Mouse (Mus musculus): ENCODE measurements around the gene Slc25a14. TPM values are rescaled to one million over a fixed set of nuclear protein-coding genes. Genes with fewer than 3 reads are reported as not detected.

The Slc25a14 gene
- polyA plus RNA-seq (2015; fragmentation: Nextera tagmentation; extraction: Ambion mirVana) = 40.2 and 43.9 TPM in 2 replicates

DNA sequence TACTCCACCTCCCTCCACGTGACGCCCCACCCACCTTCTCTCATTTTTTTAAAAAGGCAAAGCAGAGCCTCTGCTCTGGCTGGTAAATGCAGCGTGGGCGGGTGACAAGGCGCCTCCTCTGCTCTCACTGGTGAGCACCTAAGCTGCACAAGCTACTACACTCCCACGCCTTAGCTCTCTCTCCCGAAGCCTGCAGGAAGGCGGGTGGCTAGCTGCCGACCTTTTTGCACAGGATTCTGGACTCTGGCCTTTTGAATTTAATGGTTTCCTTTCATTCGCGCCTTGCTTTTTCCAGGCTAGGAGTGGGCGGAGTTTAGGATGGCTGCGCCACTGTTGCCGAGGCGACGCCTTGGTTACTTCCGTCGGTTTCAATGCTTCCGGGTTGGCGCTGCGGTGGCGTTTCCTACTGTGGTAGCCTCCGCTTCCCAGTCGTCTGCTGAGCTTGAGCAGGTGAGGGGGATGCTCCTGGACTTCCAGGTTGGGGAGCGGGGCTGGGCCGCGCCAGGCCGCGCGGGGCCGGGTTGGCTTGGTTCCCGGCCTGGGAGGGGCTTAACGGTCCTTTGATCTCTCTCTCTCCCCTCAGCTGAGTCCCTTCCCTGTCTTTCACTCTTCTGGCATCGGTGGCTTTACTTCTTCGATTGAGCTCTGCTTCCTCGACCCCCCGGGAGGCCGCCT is at the start of gene Slc25a14:
Gene Slc25a14, plus strand, starts transcription at position 35 of the 675 bp plus-strand sequence.
- Histone ChIP-seq H3K4me1 (replicated peaks) (peaks cover 7% of the 10 kb centered on the region; the same call in 1 of the 2 replicates), H3K4me2 (replicated peaks) (peak within 1 kb of the TSS; percentile 61), H3K4me3 (replicated peaks) (peak within 1 kb of the TSS; percentile 56), H3K27me3 (no peaks in the 10 kb centered on the region), H3K9ac (replicated peaks) (peak within 1 kb of the TSS; percentile 64), H3K9me3 (no peaks in the 10 kb centered on the region), H3K27ac (peak within 1 kb of the TSS; percentile 90), H3K36me3 (no peaks in the 10 kb centered on the region)
- ATAC-seq = peak; percentile 96
- 23% methylated on average over 38 of the region's 38 CpGs for WGBS

- Histone ChIP-seq H3K4me2 (replicated peaks) (no peak overlapping the region), H3K27me3 (no peaks in the 10 kb centered on the region), H3K36me3 (peaks cover 16% of the 10 kb centered on the region), H3K9me3 (no peaks in the 10 kb centered on the region), H3K4me1 (replicated peaks) (no peaks in the 10 kb centered on the region), H3K27ac (no peak overlapping the region), H3K9ac (replicated peaks) (no peak overlapping the region), H3K4me3 (replicated peaks) (no peak overlapping the region)
- no peak for ATAC-seq
These were observed 39.9 kb upstream of the Slc25a14 start for GRCm38 (mm10) chrX:48583332-48583731.

DNA sequence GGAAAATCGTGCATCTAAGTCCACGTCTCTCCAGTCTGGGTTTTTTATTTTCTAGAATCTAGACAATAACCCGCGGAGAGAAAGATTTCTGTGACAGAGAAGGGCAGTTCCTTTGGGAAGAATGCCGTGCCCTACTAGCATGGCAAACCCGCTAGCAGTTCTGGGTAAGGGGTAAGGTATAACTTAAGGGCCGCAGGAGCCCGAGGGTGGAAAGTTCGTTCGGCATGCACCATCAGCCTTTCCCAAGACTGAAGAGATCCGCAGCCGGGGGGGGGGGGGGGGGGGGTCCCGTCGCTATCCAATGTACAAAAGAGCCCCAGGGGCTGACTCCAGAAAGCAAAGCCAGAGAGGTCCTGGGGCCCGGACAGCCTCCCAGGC is 29.5 kb upstream of the Slc25a14 start:
- Histone ChIP-seq H3K4me1 (replicated peaks) (peaks cover 8% of the 10 kb centered on the region), H3K27me3 (no peaks in the 10 kb centered on the region), H3K27ac (peak overlapping the region; percentile 90), H3K4me2 (replicated peaks) (peak overlapping the region; percentile 59), H3K36me3 (peaks cover 11% of the 10 kb centered on the region; the same call in 1 of the 2 replicates), H3K9ac (replicated peaks) (peak overlapping the region; percentile 82), H3K9me3 (no peaks in the 10 kb centered on the region), H3K4me3 (replicated peaks) (peak overlapping the region; percentile 66)
- WGBS = 54% methylated on average over 11 of the region's 15 CpGs
- peak; percentile 66 for ATAC-seq

- 22% methylated on average over 45 of the region's 45 CpGs for WGBS
- ATAC-seq = peak; percentile 95
- peak within 1 kb of the TSS; percentile 66 for H3K4me3 ChIP-seq (replicated peaks)
- H3K27me3 ChIP-seq = no peaks in the 10 kb centered on the region
- H3K9me3 ChIP-seq = no peaks in the 10 kb centered on the region
- H3K27ac ChIP-seq = peak within 1 kb of the TSS; percentile 90
- H3K36me3 ChIP-seq = peaks cover 11% of the 10 kb centered on the region; the same call in 1 of the 2 replicates
- peak within 1 kb of the TSS; percentile 59 for H3K4me2 ChIP-seq (replicated peaks)
- H3K4me1 ChIP-seq (replicated peaks) = peaks cover 8% of the 10 kb centered on the region
- H3K9ac ChIP-seq (replicated peaks) = peak within 1 kb of the TSS; percentile 82
These were observed 29.0 kb upstream of the Slc25a14 start, which contains the start of gene Zfp280c for GRCm38 (mm10) chrX:48594099-48594760. Gene Zfp280c, minus strand, starts transcription at chrX:48594504.

- H3K4me2 ChIP-seq (replicated peaks) = no peak overlapping the region
- no peak for ATAC-seq
- peaks cover 2% of the 10 kb centered on the region; the same call in 1 of the 2 replicates for H3K36me3 ChIP-seq
- H3K9ac ChIP-seq (replicated peaks) = no peak overlapping the region
- H3K27ac ChIP-seq = no peak overlapping the region
- WGBS = 87% methylated on average over 9 of the region's 9 CpGs
- H3K27me3 ChIP-seq = no peaks in the 10 kb centered on the region
- H3K4me3 ChIP-seq (replicated peaks) = no peak overlapping the region
- H3K9me3 ChIP-seq = no peaks in the 10 kb centered on the region
- peaks cover 8% of the 10 kb centered on the region for H3K4me1 ChIP-seq (replicated peaks)
These were observed 27.2 kb upstream of the Slc25a14 start for GRCm38 (mm10) chrX:48596053-48596452.

DNA sequence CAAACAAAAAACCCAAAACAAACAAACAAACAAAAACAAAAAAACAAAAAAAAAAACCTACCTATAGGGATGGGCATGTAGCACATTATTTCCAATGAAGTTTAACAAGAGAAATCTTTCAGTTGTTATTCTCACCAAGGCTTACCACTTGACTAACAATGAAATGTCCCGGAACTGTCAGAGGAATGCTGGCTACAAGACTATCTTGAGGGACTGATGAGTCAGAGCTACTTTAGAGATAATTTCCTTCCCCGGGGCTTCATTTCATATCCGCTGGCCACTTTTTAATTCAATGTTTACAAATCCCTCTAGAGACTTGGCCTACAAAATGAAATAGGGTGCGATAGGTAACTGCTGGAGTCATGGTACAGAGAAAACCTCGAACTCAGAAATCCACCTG is 26.3 kb upstream of the Slc25a14 start:
- no peak for ATAC-seq
- Histone ChIP-seq H3K4me3 (replicated peaks) (no peak overlapping the region), H3K9me3 (no peaks in the 10 kb centered on the region), H3K27me3 (no peaks in the 10 kb centered on the region), H3K9ac (replicated peaks) (no peak overlapping the region), H3K4me2 (replicated peaks) (no peak overlapping the region), H3K27ac (no peak overlapping the region), H3K36me3 (no peaks in the 10 kb centered on the region), H3K4me1 (replicated peaks) (peaks cover 8% of the 10 kb centered on the region)
- WGBS = 87% methylated on average over 5 of the region's 5 CpGs

GRCm38 (mm10) chrX:48604872-48605271 is 18.3 kb upstream of the Slc25a14 start:
- Histone ChIP-seq H3K9me3 (no peaks in the 10 kb centered on the region), H3K36me3 (no peaks in the 10 kb centered on the region), H3K4me3 (replicated peaks) (no peak overlapping the region), H3K4me1 (replicated peaks) (no peaks in the 10 kb centered on the region), H3K27ac (no peak overlapping the region), H3K9ac (replicated peaks) (no peak overlapping the region), H3K4me2 (replicated peaks) (no peak overlapping the region), H3K27me3 (no peaks in the 10 kb centered on the region)
- ATAC-seq = no peak
- 56% methylated on average over 2 of the region's 2 CpGs for WGBS

DNA sequence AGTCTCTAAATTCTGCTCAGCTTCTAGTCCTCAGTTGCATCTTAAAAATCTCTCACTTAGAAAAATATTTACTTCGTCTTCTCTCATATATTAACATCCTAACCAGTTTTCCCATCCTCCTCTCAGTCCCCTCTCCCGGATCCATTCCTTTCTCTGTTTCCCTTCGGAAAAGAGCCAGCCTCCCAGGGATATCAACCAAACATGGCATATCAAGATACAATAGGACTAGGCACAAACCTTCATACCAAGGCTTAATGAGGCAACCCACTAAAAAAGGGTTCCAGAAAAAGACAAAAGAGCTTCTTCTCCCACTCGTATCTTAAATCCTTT is 199 bp upstream of the Slc25a14 start:
- Histone ChIP-seq H3K4me1 (replicated peaks) (peaks cover 7% of the 10 kb centered on the region; the same call in 1 of the 2 replicates), H3K9ac (replicated peaks) (peak overlapping the region; percentile 58), H3K36me3 (no peaks in the 10 kb centered on the region), H3K9me3 (no peaks in the 10 kb centered on the region), H3K4me2 (replicated peaks) (peak overlapping the region; percentile 61), H3K4me3 (replicated peaks) (peak overlapping the region; percentile 56), H3K27me3 (no peaks in the 10 kb centered on the region), H3K27ac (peak overlapping the region; percentile 90)
- ATAC-seq = peak; percentile 53; the same call in 1 of the 2 replicates
- WGBS = 32% methylated on average over 4 of the region's 4 CpGs

- ATAC-seq = no peak
- Histone ChIP-seq H3K9me3 (no peaks in the 10 kb centered on the region), H3K4me3 (replicated peaks) (peak overlapping the region; percentile 56), H3K4me1 (replicated peaks) (peaks cover 7% of the 10 kb centered on the region; the same call in 1 of the 2 replicates), H3K27ac (peak overlapping the region; percentile 90), H3K4me2 (replicated peaks) (peak overlapping the region; percentile 61), H3K27me3 (no peaks in the 10 kb centered on the region), H3K9ac (replicated peaks) (peak overlapping the region; percentile 64), H3K36me3 (no peaks in the 10 kb centered on the region)
- WGBS = 17% methylated on average over 9 of the region's 9 CpGs
These were observed 824 bp downstream of the Slc25a14 start for GRCm38 (mm10) chrX:48624054-48624420.

DNA sequence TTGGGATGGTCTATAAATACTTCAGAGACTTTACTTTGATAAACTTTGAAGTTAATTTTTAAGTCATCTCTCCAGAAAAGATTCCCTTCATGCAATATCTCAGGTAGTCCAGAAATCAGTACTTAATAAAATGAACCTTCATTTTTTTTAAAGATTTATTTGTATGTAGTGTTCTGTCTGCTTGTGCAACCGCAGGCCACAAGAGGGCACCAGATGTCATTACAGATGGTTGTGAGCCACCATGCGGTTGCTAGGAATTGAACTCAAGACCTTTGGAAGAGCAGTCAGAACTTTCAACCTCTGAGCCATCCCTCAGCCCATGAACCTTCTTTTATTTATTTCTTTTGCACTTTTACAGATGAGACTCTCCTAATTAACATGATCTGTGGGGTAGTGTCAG is 13.8 kb downstream of the Slc25a14 start:
- H3K27ac ChIP-seq = no peak overlapping the region
- ATAC-seq = no peak
- WGBS = 53% methylated on average over 2 of the region's 2 CpGs

DNA sequence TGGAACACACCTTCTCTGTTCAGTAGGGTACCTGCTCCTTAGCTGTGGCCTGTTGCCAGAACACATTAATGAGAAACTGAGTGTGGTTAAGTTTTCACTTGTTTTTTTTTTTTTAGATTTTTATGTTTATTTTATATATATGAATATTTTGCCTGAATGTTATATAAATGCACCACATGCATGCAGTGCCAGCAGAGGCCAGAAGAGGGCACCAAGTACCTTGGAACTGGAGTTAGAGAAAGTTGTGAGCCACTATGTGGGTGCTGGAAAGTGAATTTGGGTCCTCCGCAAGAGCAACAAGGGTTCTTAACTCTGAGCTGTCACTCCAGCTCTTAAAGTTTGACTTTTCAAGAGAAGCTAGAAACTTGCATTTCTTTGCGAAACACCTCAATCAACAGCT is 20.9 kb downstream of the Slc25a14 start:
- 93% methylated on average over 2 of the region's 2 CpGs for WGBS
- H3K36me3 ChIP-seq = 0 out of 2 replicates have a peak, but pooled peaks cover 7% of the 10 kb centered on the region
- ATAC-seq = no peak
- H3K9ac ChIP-seq (replicated peaks) = no peak overlapping the region
- no peak overlapping the region for H3K4me2 ChIP-seq (replicated peaks)
- no peak overlapping the region for H3K4me3 ChIP-seq (replicated peaks)
- no peaks in the 10 kb centered on the region for H3K27me3 ChIP-seq
- H3K4me1 ChIP-seq (replicated peaks) = no peaks in the 10 kb centered on the region
- H3K27ac ChIP-seq = no peak overlapping the region
- no peaks in the 10 kb centered on the region for H3K9me3 ChIP-seq

More for the DNA sequence above, 13.8 kb downstream of the Slc25a14 start:
- H3K4me1 ChIP-seq (replicated peaks) = no peaks in the 10 kb centered on the region
- no peak overlapping the region for H3K4me3 ChIP-seq (replicated peaks)
- H3K4me2 ChIP-seq (replicated peaks) = no peak overlapping the region
- peaks cover 7% of the 10 kb centered on the region for H3K36me3 ChIP-seq
- H3K9ac ChIP-seq (replicated peaks) = no peak overlapping the region
- no peaks in the 10 kb centered on the region for H3K9me3 ChIP-seq
- no peaks in the 10 kb centered on the region for H3K27me3 ChIP-seq

DNA sequence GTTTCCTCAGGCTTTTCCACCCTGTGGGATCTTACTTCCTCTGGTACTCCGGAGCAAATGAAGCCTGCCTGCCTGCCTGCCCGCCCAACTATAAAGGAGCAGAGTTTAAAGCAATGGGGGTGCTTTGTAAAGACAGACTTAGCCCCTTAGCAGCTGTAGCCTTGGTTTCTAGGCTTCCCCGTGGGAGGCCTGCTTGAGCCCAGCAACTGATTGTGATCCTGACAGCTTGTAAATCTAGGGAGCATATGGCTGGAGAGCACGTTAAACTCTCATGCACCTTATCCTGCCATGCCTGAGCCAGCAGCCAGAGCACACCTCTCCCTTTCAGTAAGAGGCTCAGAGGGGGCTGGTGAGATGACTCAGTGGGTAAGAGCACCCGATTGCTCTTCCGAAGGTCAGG is 43.6 kb downstream of the Slc25a14 start:
- no peak overlapping the region for H3K9ac ChIP-seq (replicated peaks)
- H3K36me3 ChIP-seq = peaks cover 3% of the 10 kb centered on the region; the same call in 1 of the 2 replicates
- H3K27ac ChIP-seq = no peak overlapping the region
- no peaks in the 10 kb centered on the region for H3K4me1 ChIP-seq (replicated peaks)
- ATAC-seq = peak; percentile 68
- no peak overlapping the region for H3K4me2 ChIP-seq (replicated peaks)
- H3K27me3 ChIP-seq = no peaks in the 10 kb centered on the region
- no peaks in the 10 kb centered on the region for H3K9me3 ChIP-seq
- WGBS = 29% methylated on average over 6 of the region's 6 CpGs
- H3K4me3 ChIP-seq (replicated peaks) = no peak overlapping the region

Data from midbrain, embryonic 13.5 days (tissue).